Mouse (Mus musculus): ENCODE data around the gene Zfp459. TPM values are rescaled to one million over a fixed set of nuclear protein-coding genes. Genes with fewer than 3 reads are reported as not detected.

Zfp459 gene
- total RNA-seq (2023) = 0.16 TPM in 1 of 2 replicates, not detected in the other

GRCm38 (mm10) chr13:67421207-67421857 lies at the start of gene Zfp459:
TSS of gene Zfp459 (minus strand) at chr13:67421418.

GRCm38 (mm10) chr13:67451172-67452020 lies 30.2 kb upstream of the Zfp459 start, which contains the start of gene Zfp874a:
TSS of gene Zfp874a (minus strand) at chr13:67451624.

GRCm38 (mm10) chr13:67399183-67399903 lies 21.9 kb downstream of the Zfp459 start, which contains the start of gene Zfp429:
TSS of gene Zfp429 (minus strand) at chr13:67399819.

GRCm38 (mm10) chr13:67375050-67375911 lies 45.9 kb downstream of the Zfp459 start, which contains the start of the genes Gm28041 and Zfp456:
TSS of gene Gm28041 (minus strand) at chr13:67375733.
TSS of gene Zfp456 (minus strand) at chr13:67375810.

GRCm38 (mm10) chr13:67360131-67360744 lies 61.0 kb downstream of the Zfp459 start, which contains the start of the genes Gm28044 and Zfp953:
TSS of gene Gm28044 (minus strand) at chr13:67360536.
TSS of gene Zfp953 (minus strand) at chr13:67360605.

Other genes starting within 250 kb of the Zfp459 start
- 0.41 and 0.95 TPM in 2 replicates for gene Rsl1, start 248.2 kb downstream of the Zfp459 start, total RNA-seq (2023)
- gene Zfp455, start 226.9 kb downstream of the Zfp459 start, total RNA-seq (2023) = 0.35 and 0.39 TPM in 2 replicates
- gene Zfp458, start 143.0 kb downstream of the Zfp459 start, total RNA-seq (2023) = 1.1 and 1.6 TPM in 2 replicates
- gene Zfp457, start 114.9 kb downstream of the Zfp459 start, total RNA-seq (2023) = 0.36 and 0.60 TPM in 2 replicates
- 4.2 and 7.0 TPM in 2 replicates for gene Zfp595, start 88.8 kb downstream of the Zfp459 start, total RNA-seq (2023)
- gene Gm28044, start 60.9 kb downstream of the Zfp459 start, total RNA-seq (2023) = 2.2 TPM in 1 of 2 replicates, not detected in the other
- 3.7 and 4.8 TPM in 2 replicates for gene Zfp953, start 60.8 kb downstream of the Zfp459 start, total RNA-seq (2023)
- 2.3 TPM in 1 of 2 replicates, not detected in the other for gene Gm28041, start 45.7 kb downstream of the Zfp459 start, total RNA-seq (2023)
- 0.84 and 1.7 TPM in 2 replicates for gene Zfp456, start 45.6 kb downstream of the Zfp459 start, total RNA-seq (2023)
- 4.1 and 4.7 TPM in 2 replicates for gene Zfp429, start 21.6 kb downstream of the Zfp459 start, total RNA-seq (2023)
- 2.3 TPM in 2 replicates for gene Zfp874a, start 30.2 kb upstream of the Zfp459 start, total RNA-seq (2023)
- gene Zfp874b, start 62.8 kb upstream of the Zfp459 start, total RNA-seq (2023) = 4.4 and 8.0 TPM in 2 replicates
- gene Zfp58, start 79.1 kb upstream of the Zfp459 start, total RNA-seq (2023) = 2.2 and 3.5 TPM in 2 replicates
- gene Gm26965, start 104.7 kb upstream of the Zfp459 start, total RNA-seq (2023) = not detected in 2 replicates
- gene Zfp87, start 104.8 kb upstream of the Zfp459 start, total RNA-seq (2023) = 7.5 and 8.5 TPM in 2 replicates
- 2.6 and 4.2 TPM in 2 replicates for gene Zfp748, start 132.4 kb upstream of the Zfp459 start, total RNA-seq (2023)
- 9.9 and 12.7 TPM in 2 replicates for gene Zfp729b, start 188.3 kb upstream of the Zfp459 start, total RNA-seq (2023)
- 2.8 and 3.4 TPM in 2 replicates for gene Gm49345, start 216.4 kb upstream of the Zfp459 start, total RNA-seq (2023)
- 14.1 and 15.2 TPM in 2 replicates for gene Zfp729a, start 216.4 kb upstream of the Zfp459 start, total RNA-seq (2023)

Data from neutrophil, adult 65 days (primary cell).